Mouse (Mus musculus) thymus, adult 2 months (tissue): ENCODE results near the gene Atp2c2.

ENCODE experiments used
- CTCF ChIP-seq: fragments of 200-500 bp; IDR thresholded peaks from 2 replicates; pipeline ENCODE4 v1.5.1; 2012; ENCODE audit warnings: mild to moderate bottlenecking, control low read depth, low read length, moderate library complexity, borderline replicate concordance; ENCODE audit not compliant: control insufficient read depth, poor library complexity, insufficient read depth; ENCODE audit errors: extremely low read depth
- POLR2A ChIP-seq: fragments of 200-500 bp; IDR thresholded peaks from 2 replicates; pipeline ENCODE4 v1.6.1; 2012; ENCODE audit warnings: mild to moderate bottlenecking, low read length, control low read depth, moderate library complexity; ENCODE audit not compliant: control insufficient read depth, poor library complexity, insufficient read depth; ENCODE audit errors: extremely low read depth

DNA sequence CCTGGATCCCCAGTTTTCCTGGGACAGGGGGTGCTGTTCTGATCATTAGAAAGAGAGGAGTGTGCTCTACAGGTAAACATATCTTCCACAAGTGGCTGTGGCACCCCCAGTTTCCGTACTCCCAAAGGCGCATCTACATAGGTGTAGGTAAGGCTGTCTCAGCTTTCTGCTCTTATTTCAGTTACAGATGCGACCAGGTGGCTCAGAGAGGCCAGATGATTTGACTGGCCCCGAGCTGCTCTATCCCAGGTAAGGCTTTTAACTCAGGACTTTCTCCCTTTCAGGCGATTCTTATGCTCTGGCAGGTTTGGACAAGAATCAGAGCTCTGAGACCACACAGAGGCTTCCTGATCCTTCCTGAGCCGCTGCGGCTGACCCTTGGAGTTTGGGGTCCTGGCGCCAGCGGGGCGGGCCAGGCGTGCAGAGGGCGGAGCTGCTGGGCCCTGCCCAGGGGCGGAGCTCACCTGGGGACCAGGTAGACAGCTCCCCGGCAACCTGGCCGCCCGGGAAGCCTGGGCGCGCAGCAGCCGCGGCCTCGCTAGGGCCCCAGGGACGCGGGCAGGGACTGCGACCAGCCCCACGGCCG is at the start of gene Atp2c2:
- TF ChIP-seq CTCF (no peak), POLR2A (no peak)
